Mouse (Mus musculus) limb, embryonic 12.5 days (tissue): Measurements from ENCODE around the gene Pdrg1. TPM values are rescaled to one million over a fixed set of nuclear protein-coding genes. Genes with fewer than 3 reads are reported as not detected.

Experiments
- ATAC-seq: fragments of 200-750 bp; cut with Nextera tagmentation; 2 replicates; pipeline ENCODE4 v1.8.0; 2017; ENCODE audit warnings: low read depth, moderate TSS enrichment; ENCODE audit not compliant: insufficient number of reproducible peaks, insufficient read depth, low FRiP score, low TSS enrichment
- H3K27ac ChIP-seq: fragments of 300-500 bp; sonication (generic); 2 replicates; pipeline ENCODE4 v1.5.1; 2016; ENCODE audit warnings: mild to moderate bottlenecking, moderate library complexity
- H3K27me3 ChIP-seq: fragments of 300-500 bp; sonication (generic); 2 replicates; pipeline ENCODE4 v1.6.1; 2016; ENCODE audit warnings: mild to moderate bottlenecking, moderate library complexity
- H3K36me3 ChIP-seq: fragments of 300-500 bp; sonication (generic); 2 replicates; pipeline ENCODE4 v1.6.1; 2016; ENCODE audit warnings: mild to moderate bottlenecking, moderate library complexity
- H3K4me1 ChIP-seq: fragments of 300-500 bp; sonication (generic); replicated peaks from 2 replicates; pipeline ENCODE4 v1.6.1; 2016
- H3K4me2 ChIP-seq: fragments of 300-500 bp; sonication (generic); 2 replicates; pipeline ENCODE4 v1.6.1; 2016; ENCODE audit warnings: mild to moderate bottlenecking, moderate library complexity
- H3K4me3 ChIP-seq: fragments of 300-500 bp; sonication (generic); replicated peaks from 2 replicates; pipeline ENCODE4 v1.5.1; 2016; ENCODE audit warnings: mild to moderate bottlenecking
- H3K9ac ChIP-seq: fragments of 300-500 bp; sonication (generic); replicated peaks from 2 replicates; pipeline ENCODE4 v1.6.1; 2016; ENCODE audit warnings: mild to moderate bottlenecking, moderate library complexity
- H3K9me3 ChIP-seq: fragments of 300-500 bp; sonication (generic); 2 replicates; pipeline ENCODE4 v1.6.1; 2016; ENCODE audit warnings: mild to moderate bottlenecking, moderate library complexity
- WGBS: fragments of 180-500 bp; shearing (Covaris S2); methylation state at CpG from one replicate; pipeline ENCODE4 v1.1.7; 2016; 5-methylcytosine and 5-hydroxymethylcytosine counted together
- polyA plus RNA-seq: library from polyadenylated mRNA; unstranded; fragments of >200 nt; fragmentation: Nextera tagmentation; extraction: Ambion mirVana; gene quantifications from 2 replicates; pipeline ENCODE4 v1.2.1, GENCODE M21; 2016

Gene Pdrg1
- polyA plus RNA-seq, 1 experiment from 2014 or later: 95.4 TPM

DNA sequence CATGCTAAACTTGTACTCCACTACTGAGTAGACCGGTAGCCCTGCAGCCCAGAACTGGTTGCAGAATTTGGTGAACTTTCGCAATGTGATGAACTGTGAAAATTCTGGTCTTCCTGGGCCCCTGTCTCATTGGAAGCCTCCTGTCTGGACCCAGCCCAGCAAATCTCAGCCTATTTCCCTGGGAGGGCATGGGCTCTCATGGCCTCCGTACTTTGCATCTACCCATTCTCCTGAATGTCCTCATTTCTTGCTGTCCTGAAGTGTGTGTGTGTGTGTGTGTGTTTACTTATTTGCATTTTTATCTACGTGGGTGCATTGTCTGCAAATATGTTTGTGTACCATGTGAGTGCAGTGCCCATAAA is 34.8 kb upstream of the Pdrg1 start:
- Histone ChIP-seq H3K9me3 (no peaks in the 10 kb centered on the region), H3K9ac (no peak overlapping the region), H3K4me2 (no peak overlapping the region), H3K4me3 (no peak overlapping the region), H3K36me3 (no peaks in the 10 kb centered on the region), H3K4me1 (0 out of 2 replicates have a peak, but pooled peaks cover 7% of the 10 kb centered on the region), H3K27ac (no peak overlapping the region), H3K27me3 (peaks cover 65% of the 10 kb centered on the region)
- whole genome bisulfite sequencing: 86% methylated on average over 4 of the region's 4 CpGs
- ATAC-seq: no peak

GRCm38 (mm10) chr2:153049288-153049996 is 34.2 kb upstream of the Pdrg1 start:
- no peak overlapping the region for H3K27ac ChIP-seq
- ATAC-seq: no peak
- H3K9ac ChIP-seq: no peak overlapping the region
- no peak overlapping the region for H3K4me2 ChIP-seq
- no peaks in the 10 kb centered on the region for H3K9me3 ChIP-seq
- WGBS: 34% methylated on average over 9 of the region's 9 CpGs
- H3K27me3 ChIP-seq: peaks cover 61% of the 10 kb centered on the region
- no peak overlapping the region for H3K4me3 ChIP-seq
- 0 out of 2 replicates have a peak, but pooled peaks cover 7% of the 10 kb centered on the region for H3K4me1 ChIP-seq
- H3K36me3 ChIP-seq: no peaks in the 10 kb centered on the region

DNA sequence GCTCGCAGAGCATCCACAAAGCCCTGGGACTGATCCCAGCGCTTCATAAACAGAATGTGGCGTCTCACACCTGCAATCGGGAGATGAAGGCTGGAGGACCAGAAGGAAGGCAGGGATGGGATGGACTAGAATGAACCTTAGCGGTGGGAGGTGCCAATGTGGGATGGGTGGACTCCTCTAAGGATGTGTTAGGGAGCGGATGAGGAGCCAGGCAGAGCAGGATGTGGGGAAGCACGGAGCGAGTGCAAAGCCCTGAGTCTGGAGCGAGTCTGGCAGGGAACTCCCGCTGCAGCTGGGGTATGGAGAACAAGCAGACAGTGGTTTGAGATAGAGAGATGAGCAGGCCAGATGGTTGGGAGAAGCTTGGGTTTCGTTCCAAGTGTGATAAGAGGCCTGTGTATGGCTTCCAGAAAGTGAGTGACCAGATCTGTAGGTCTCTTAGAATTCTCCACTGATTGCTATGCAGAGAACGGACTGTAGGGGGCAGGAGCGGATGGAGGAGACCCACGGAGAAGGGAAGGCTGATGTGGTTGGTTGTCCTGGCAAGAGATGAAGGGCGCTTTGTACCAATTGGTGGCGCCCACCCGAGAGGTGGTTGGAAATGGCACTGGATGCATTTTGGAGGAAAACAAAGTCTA is 32.7 kb upstream of the Pdrg1 start:
- peaks cover 46% of the 10 kb centered on the region for H3K27me3 ChIP-seq
- ATAC-seq: no peak
- WGBS: 43% methylated on average over 17 of the region's 17 CpGs
- no peak overlapping the region for H3K4me3 ChIP-seq
- H3K36me3 ChIP-seq: no peaks in the 10 kb centered on the region
- no peak overlapping the region for H3K4me2 ChIP-seq
- H3K4me1 ChIP-seq: 0 out of 2 replicates have a peak, but pooled peaks cover 7% of the 10 kb centered on the region
- no peaks in the 10 kb centered on the region for H3K9me3 ChIP-seq
- H3K9ac ChIP-seq: no peak overlapping the region
- no peak overlapping the region for H3K27ac ChIP-seq

- no peaks in the 10 kb centered on the region for H3K9me3 ChIP-seq
- H3K27me3 ChIP-seq: peaks cover 35% of the 10 kb centered on the region
- ATAC-seq: no peak
- H3K4me1 ChIP-seq: 0 out of 2 replicates have a peak, but pooled peaks cover 2% of the 10 kb centered on the region
- no peak overlapping the region for H3K9ac ChIP-seq
- no peaks in the 10 kb centered on the region for H3K36me3 ChIP-seq
- H3K4me2 ChIP-seq: no peak overlapping the region
- 33% methylated on average over 8 of the region's 8 CpGs for WGBS
- H3K4me3 ChIP-seq: no peak overlapping the region
- H3K27ac ChIP-seq: no peak overlapping the region
Observed at GRCm38 (mm10) chr2:153045884-153046299, 30.7 kb upstream of the Pdrg1 start.

DNA sequence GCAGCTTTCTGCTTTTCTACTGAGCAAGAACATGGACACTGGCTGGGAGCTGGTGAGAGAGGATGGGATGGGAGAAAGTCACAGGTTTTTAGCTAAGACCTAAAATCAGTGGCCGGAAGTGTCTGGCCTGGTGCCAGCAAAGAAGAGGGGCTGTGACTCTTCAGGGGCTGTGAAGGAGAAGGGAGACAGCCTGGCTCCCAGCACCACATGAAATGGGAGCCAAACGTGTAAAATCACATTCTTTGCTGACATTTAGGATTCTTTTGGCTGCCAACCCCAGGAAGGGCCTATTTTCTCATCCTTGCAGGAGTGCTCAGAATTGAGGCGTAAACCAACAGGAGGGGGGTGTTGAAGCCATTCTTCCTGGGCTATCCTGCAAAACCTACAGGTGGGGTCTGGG is 28.7 kb upstream of the Pdrg1 start:
- 59% methylated on average over 3 of the region's 3 CpGs for WGBS

DNA sequence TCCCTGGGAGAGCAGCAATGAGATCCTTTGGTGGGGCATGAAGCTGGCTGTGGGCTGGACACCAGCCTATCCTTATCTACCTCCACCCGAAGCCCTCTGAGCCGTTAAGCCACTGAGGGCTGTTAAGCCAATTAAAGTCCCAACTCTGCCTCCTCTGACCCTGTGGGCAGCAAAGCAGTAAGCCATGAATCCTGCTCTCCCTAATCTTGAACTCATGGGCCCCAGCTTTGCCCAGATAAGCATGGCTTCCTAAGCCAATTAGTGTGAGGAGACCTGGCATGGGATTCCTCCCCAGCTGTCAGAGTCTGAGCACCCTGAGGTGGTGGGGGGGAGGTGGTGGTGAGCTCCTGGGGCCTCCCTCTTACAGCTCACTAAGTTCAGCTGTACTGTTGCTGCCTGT is 21.5 kb upstream of the Pdrg1 start:
- no peak overlapping the region for H3K4me2 ChIP-seq
- no peak overlapping the region for H3K27ac ChIP-seq
- H3K36me3 ChIP-seq: no peaks in the 10 kb centered on the region
- ATAC-seq: no peak
- peaks cover 77% of the 10 kb centered on the region for H3K27me3 ChIP-seq
- 24% methylated on average over 2 of the region's 2 CpGs for WGBS
- no peak overlapping the region for H3K9ac ChIP-seq
- H3K9me3 ChIP-seq: no peaks in the 10 kb centered on the region
- H3K4me3 ChIP-seq: no peak overlapping the region
- H3K4me1 ChIP-seq: peaks cover 7% of the 10 kb centered on the region

More for the DNA sequence above, 28.7 kb upstream of the Pdrg1 start:
- no peak for ATAC-seq
- Histone ChIP-seq H3K9me3 (no peaks in the 10 kb centered on the region), H3K27me3 (peaks cover 22% of the 10 kb centered on the region), H3K4me3 (no peak overlapping the region), H3K4me2 (no peak overlapping the region), H3K4me1 (0 out of 2 replicates have a peak, but pooled peaks cover 2% of the 10 kb centered on the region), H3K9ac (no peak overlapping the region), H3K27ac (no peak overlapping the region), H3K36me3 (no peaks in the 10 kb centered on the region)

GRCm38 (mm10) chr2:153033545-153034230 is 18.5 kb upstream of the Pdrg1 start:
- Histone ChIP-seq H3K27me3 (peaks cover 94% of the 10 kb centered on the region), H3K27ac (no peak overlapping the region), H3K4me3 (no peak overlapping the region), H3K9me3 (no peaks in the 10 kb centered on the region), H3K9ac (no peak overlapping the region), H3K4me1 (peaks cover 10% of the 10 kb centered on the region), H3K36me3 (no peaks in the 10 kb centered on the region), H3K4me2 (no peak overlapping the region)
- ATAC-seq: no peak
- WGBS: 71% methylated on average over 5 of the region's 5 CpGs

DNA sequence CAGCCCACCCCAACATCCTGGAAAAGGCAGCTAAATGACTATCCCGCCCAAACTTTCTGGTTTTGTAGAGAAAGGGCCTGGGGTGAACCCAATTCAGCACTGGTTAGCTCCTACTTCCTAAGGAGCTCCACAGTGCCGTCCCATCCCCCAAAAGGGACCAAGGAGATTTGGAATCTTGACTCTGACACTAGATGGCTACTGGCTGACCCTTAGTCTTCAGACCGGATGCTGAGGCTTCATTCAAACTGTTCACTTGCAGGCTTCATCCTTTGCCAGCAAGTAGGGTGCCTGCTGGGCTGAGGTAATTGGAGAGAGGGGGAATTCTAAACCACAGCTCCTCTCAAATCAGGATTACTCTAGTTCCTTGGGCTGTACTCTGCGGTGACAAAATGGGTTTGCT is 17.7 kb upstream of the Pdrg1 start:
- no peaks in the 10 kb centered on the region for H3K9me3 ChIP-seq
- H3K27me3 ChIP-seq: peaks cover 92% of the 10 kb centered on the region
- no peak overlapping the region for H3K9ac ChIP-seq
- no peaks in the 10 kb centered on the region for H3K36me3 ChIP-seq
- H3K4me3 ChIP-seq: no peak overlapping the region
- H3K4me1 ChIP-seq: peaks cover 10% of the 10 kb centered on the region
- ATAC-seq: no peak
- WGBS: 16% methylated on average over 4 of the region's 4 CpGs
- H3K27ac ChIP-seq: no peak overlapping the region
- H3K4me2 ChIP-seq: no peak overlapping the region

DNA sequence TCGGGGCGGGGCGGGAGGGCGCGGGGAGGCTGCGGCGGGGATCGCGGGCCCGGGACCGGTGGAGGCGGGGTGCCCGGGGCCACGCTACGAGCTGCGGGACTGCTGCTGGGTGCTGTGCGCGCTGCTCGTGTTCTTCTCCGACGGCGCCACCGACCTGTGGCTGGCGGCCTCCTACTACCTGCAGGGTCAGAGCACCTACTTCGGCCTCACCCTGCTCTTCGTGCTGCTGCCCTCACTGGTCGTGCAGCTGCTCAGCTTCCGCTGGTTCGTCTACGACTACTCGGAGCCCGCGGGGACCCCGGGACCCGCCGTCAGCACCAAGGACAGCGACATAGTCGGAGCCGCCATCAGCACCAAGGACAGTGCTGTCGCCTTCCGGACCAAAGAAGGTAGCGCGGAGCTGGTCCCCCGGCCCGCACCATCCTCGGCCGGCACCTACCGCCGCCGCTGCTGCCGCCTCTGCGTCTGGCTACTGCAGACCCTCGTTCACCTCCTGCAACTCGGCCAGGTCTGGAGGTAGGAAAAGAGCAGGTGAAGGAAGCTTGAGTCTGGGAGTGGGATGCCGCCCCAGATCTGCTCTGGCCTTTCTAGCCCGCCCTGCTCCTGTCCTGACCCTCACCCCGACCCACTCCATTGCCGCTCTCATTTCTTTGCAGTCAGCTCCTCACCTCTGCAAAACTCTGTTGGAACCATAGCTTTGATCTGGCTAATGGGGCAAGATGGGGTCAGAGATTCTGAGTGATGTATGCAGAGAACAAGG is 17.0 kb upstream of the Pdrg1 start:
- Histone ChIP-seq H3K27me3 (peaks cover 91% of the 10 kb centered on the region), H3K4me2 (peak overlapping the region; percentile 86), H3K27ac (no peak overlapping the region), H3K9me3 (no peaks in the 10 kb centered on the region), H3K9ac (no peak overlapping the region), H3K4me1 (peaks cover 10% of the 10 kb centered on the region), H3K4me3 (peak overlapping the region; percentile 50), H3K36me3 (no peaks in the 10 kb centered on the region)
- ATAC-seq: peak; percentile 76; the same call in 1 of the 2 replicates
- 1% methylated on average over 48 of the region's 58 CpGs for WGBS

DNA sequence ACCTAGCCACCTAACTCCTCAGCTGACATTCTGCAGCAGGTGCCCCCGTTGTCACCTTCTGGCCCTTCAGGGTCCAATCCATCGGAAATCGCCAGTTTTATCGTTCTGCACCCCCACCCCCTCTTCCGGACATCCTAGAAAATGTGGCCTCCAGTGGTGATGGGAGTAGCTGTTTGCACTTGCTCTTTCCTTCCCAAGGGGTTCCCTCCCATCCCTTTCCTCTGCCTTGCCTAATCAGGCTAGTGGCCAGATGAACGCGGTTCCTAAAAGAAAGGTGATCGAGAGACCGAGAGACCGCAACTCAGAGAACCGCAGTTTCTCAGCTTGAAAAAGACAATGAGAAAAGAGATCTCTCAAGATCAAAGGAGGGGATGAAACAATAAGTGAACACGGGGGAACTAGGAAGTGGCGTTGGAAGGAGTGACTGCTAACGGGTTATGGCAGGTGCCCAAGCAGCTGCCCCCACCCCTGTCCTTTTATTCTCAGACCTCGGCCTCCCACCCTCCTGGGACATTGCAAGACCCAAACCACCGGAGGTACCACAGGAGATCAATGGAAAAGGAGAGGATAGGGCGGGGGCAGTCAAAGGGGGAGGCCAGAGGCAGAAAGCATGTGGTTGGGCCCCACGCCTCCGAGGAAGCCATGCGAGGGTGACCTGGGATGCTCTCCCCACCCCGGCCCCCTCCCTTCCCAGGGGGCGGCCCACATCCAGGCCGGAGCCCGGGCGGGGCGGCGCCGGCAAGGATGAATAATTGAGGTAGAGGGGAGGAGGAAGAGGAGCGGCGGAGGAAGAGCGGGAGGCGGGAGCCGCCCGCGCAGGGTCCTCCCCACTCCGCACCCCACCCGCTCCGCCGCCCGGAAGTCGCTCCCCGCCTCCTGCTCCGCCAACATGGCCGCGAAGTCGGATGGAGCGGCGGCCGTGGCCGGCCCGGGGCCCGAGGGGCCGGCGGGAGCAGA is 16.2 kb upstream of the Pdrg1 start, which contains the start of gene Xkr7:
Gene Xkr7 (plus strand): TSS at position 727 of the 957 bp plus-strand sequence.
- ATAC-seq: no peak
- peaks cover 10% of the 10 kb centered on the region for H3K4me1 ChIP-seq
- no peaks in the 10 kb centered on the region for H3K36me3 ChIP-seq
- H3K27ac ChIP-seq: no peak within 1 kb of the TSS
- H3K27me3 ChIP-seq: peaks cover 89% of the 10 kb centered on the region
- no peaks in the 10 kb centered on the region for H3K9me3 ChIP-seq
- peak within 1 kb of the TSS; percentile 86 for H3K4me2 ChIP-seq
- peak within 1 kb of the TSS; percentile 50 for H3K4me3 ChIP-seq
- WGBS: 2% methylated on average over 33 of the region's 54 CpGs
- no peak within 1 kb of the TSS for H3K9ac ChIP-seq
